Mouse (Mus musculus): Measurements from ENCODE around the gene Mcmbp.

Mcmbp gene

DNA sequence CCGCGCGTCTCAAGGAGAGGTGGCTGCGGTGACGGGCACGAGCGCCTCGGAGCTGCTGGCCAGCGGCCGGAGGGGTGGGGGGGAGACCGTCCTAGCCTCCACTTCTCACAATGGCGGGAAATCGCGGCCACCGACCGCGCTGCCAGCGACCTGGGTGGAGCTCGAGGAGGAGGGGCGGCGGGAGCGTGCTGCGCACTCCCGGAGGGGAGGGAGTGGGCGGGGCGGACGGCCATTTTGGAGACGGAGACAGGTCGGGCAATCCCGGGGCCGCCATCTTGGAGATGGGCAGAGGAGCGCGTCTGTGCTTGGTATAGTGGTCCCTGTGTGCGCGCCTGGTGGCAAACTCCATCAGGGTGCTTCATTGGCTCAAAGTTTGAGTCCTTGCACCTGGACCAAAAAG is at the start of gene Mcmbp:
Gene Mcmbp (minus strand): TSS at position 162 of the 400 bp plus-strand sequence.
- DNase-seq: peak; percentile 94

DNA sequence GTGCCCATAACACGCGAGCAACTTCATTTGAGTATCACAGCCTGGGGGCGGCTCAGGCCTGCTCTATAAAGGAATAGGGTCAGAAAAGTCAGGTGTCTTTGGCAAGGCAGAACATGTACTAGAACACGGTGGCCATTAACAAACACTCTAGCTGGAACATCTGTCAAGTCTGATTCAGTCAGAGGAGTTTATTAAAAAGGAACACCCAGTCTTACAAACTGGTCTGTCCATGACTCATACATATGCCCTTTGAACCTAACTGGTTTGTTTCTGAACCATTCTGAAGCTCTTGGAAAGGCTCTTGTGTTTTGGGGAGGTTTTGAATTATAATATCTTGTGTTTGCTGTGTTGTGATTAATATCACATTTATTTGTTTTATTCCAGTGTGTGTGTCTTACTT is 49.8 kb upstream of the Mcmbp start:
- DNase-seq: no peak

DNA sequence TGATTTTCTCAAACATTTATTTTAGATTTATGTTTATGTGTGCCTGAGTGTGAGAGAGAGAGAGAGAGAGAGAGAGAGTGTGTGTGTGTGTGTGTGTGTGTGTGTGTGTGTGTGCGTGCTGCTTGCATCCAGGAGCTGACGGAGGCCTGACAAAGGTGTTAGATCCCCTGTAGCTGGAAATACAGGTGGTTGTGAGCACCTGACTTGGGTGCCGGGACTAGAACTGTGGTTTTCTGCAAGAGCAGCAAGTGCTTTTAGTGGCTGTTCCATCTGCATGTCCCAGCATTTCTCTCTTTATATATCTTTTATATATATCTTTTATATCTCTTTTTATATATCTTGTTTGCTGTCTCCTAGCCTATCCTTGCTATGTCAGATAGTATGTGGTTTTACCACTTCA is 41.6 kb upstream of the Mcmbp start:
- no peak for DNase-seq

DNA sequence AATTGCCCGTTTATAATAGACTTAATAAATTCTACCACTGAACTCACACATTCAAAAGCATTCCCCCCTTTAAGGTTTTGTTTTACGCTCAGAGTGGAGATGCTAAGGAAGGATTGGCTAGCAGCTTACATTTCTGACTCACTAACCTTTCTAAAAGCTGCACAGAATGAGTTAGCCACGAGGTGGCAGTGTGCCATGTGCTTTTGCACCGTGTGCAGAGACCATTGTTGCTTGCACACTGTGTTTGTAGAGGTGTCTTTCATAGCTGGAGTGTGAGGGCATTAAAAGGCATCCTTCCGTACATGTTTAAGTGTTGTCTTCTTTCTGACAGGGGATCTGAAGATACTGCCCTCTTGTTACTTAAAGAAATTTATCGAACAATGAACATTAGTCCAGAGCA is 39.0 kb upstream of the Mcmbp start:
- DNase-seq: peak; percentile 24

DNA sequence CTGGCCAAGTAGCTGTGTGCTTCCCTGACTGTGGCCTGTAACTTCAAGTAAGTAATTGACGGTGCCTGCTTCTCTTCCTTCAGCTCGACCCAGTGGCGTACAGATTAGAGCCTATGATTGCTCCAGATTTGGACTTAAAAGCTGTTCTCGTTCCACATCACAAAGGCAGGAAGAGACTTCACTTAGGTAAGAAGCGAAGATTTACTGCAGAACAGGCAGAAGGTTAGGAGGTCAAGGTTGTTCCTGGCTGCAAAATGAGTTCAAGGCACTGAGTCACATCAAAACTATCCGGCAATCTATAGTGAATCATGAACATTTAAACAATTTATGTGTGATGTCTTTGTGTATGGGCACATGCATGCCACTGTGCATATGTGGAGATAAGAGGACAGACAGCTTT is 36.9 kb upstream of the Mcmbp start:
- no peak for DNase-seq

DNA sequence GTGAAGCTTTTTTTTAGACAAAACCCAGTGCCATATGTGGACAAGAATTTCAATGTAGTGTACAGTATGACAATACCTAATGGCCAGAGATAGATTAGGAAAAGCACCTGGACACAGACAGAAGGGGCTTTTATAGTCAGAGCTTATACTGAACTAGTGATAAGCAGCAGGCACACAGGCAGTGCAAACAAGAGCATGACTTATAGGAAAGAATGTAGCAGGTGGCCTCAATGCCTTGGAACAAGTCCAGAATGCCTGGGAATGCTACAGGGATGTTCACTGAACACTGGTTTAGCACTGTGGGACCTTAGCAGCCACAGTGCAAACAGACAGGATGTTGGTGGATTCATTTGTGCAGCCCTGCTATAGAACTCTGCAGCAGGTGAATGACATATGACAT is 26.4 kb upstream of the Mcmbp start:
- peak; percentile 37 for DNase-seq

DNA sequence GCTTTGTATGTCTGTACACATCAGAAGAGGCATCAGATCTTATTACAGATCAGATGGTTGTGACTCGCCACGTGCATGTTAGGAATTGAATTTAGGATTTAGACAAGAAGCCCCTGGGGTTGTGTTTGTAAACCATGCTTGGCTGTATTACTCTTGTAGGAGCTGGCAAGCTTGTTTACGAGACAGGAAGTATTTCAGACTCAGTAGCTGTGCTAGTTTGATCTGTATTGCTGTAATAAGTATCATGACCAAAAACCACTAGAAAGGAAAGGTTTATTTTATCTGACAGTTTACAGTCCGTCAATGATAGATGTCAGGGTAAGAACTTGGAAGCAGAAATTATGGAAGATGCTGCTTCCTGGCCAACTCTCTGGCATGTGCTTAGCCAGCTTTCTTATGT is 18.7 kb upstream of the Mcmbp start:
- DNase-seq: no peak

DNA sequence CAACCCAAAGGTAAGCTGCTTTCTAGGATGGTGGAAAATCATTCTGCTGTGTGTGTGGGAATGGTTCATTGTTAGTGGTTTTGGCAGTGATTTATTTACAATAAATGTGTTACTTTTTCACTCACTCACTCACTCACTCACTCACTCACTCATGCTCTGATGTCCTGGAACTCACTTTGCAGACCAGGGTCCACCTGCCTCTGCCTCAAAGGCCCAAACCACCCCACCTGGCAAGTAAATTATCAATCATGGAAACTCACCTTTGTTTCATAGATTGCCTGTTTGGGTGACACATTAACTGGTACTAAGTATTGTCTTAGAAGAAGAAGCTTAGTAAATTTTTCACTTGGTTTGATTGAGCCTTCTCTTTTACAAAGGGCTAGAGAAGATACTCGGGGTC is 15.1 kb upstream of the Mcmbp start:
- no peak for DNase-seq

DNA sequence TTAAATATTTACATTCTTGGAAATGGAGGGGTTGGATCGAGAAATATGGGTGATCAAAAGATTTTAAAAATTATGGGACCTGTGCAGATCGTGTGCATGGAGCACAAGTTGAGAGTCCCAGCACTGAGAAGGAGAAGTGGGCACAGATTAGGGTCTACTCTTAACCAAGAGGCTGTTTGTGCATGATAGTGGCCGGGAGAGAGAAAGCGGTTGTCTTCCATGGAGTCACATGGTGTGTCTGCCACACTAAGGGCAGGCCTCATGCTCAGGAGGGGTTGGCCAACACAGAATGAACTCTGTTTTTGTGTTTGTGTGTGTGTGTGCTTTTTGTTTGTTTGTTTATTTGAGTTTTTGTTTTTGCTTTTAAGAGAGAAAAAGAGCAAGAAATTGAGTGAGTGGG is 11.7 kb upstream of the Mcmbp start:
- no peak for DNase-seq

DNA sequence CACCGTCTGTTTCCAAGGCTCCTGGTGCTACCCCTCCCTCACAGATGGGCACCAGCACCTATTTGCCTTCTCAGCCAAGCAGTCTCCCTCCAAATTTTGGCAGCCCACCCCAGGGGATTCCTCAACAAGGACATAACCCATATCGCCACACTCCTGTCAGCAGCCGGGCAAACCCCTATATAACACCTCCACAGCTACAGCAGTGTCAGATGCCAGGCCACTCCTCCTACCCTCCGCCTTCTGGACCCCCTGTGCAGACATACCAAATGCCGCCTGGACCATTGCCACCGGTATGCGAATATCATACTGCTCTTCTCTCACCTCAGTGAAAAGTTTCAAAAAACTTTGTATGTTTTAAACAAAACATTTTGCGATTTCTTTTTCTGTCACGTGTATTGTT is 10.0 kb upstream of the Mcmbp start:
- peak; percentile 70 for DNase-seq

DNA sequence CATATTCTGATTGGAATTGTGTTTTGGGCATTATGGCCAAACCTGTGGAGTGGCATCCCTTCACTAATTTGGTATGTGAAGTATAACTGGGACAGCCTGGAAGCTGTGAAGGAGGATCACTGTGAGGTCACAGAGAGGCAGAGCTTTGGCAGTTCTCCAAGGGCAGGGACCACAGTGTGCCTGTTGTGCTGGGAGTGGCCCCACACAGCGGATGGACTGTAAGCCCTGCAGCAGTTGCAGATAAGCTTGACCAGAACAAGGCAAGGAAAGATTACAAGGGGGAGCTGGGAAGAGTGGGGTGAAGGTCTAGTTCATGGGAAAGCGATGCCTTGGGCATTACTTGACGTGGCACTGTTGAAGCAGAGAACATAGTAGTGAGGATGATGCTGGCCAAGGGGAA is 8.5 kb upstream of the Mcmbp start:
- no peak for DNase-seq

DNA sequence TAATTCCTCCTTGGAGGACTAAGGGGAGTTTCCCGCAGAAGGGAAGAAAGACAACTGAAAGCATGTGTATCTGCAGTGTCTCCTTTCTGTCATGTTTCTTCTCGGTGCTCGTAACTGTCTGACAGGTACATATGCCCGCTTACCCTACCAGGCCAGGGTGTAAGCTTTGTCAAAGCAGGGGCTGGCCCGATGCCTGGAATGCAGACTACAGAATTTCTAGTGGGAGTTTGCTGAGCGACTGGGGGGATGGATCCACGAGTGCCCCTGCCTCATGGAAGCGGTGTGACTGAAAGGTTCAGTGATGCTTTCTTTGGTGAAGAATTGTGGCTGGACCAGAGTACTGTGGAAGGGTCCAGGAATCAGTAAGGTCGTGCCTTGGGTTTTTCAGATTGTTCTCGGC is 5.9 kb upstream of the Mcmbp start:
- DNase-seq: peak; percentile 46

DNA sequence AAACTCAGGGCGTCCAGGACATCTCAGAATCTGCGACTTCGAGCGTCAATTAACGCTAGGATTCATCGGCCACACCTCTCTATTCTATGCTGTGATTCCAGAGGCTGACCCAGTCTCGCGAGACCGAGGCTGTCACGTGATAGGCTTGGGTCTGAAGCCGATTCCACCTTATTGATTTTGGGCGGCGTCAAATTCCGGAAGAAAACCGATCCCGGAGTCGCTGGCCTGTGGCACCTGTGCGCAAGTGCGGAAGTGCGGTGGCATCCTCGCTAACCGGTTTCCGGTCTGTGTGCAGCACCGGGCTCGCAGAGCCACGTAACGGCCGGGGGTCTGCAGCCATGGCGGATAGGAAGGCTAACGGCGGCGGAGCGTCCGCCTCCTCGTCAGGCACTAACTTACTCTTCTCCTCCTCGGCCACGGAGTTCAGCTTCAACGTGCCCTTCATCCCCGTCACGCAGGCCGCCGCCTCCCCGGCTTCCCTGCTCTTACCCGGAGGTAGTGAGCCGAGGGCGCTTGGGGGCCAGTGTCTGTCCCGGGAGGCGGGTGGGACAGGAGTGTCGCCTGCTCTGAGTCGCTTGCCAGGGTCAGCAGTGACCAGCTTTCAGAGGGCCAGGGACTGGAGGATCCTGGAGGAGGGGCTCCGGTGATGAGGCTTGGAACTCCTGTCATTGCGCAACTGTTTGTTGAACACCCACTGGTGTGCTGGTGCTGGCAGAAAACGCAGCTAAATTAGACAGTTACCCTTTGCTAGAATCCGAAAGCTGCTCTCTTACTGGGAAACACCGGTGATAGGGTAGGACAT is 4.6 kb upstream of the Mcmbp start, which contains the start of gene Sec23ip:
Gene Sec23ip (plus strand): TSS at position 260 of the 802 bp plus-strand sequence.
- peak; percentile 99 for DNase-seq

DNA sequence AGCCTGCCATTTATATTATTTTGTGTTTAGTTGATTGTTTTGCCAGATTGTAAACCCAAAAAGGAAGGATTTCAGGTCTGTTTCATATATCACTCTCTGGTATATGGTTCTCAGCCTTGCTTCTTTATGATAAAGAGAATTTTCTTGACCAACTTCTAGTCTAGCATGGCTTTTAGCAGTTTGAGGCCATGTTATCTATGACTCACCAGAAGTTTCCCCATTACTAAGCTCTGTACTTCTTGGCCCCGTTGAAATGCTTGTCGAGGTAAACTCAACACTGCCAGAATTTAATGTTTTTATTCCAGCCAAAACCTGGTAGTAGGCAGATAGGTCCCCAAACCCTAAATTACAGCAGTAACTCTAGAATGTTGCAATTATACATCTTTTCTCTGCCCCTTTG is 3.6 kb upstream of the Mcmbp start:
- peak; percentile 47 for DNase-seq

DNA sequence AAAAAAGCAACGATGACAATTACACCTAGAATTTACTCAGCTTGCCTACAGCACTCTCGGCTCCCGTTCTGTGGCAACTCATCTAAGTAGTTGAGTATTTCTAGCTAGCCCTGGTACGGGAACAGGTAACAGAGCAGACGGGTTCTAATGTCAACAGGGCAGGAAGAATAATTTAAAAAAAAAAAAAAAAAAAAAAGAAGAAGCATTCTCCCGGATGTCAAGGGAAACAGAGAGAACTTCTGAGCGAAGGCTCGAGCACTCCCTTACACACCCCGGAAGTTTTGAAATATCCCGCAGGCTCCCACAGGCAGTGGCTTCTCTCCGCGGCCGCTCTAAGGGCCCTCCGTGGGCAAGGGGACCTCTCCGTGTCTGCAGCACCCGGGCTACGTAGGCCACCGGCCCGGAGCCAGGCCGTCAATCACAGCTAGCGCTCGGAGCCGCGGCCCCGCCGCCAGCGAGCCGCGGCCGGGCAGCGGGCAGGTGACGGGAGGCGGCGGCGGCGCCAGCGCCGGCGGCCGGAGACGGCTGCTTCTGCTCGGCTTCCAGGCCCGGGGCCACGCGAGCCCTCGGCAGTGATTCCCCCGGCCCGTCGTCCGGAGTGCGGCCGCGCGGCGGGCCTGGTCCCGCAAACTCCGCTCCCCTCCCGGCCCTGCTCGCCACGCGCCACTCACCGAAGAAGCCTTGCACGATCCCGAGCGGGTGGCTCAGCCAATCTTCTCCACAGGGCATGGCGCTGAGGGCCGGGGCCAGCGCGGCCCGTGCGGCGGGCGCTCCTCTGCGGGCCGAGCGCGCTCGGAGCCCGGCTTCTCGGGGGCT is 625 bp downstream of the Mcmbp start:
- DNase-seq: peak; percentile 42

DNA sequence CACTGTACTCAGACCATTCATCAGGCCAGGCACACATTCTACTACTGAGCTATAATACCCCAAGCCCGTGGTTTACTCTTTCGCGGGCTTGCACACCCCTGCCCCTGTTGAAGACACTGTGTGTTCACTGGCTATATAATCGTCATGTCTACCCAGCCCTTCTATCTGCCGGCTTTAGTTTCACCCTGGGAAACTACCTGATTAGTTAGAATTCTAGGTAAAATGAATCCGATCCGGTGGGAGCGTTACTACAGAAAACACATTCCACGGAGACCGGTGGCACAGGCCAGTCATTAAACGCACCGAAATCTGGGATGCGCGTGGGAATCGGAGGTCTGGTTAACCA is 1.2 kb downstream of the Mcmbp start:
- no peak for DNase-seq

DNA sequence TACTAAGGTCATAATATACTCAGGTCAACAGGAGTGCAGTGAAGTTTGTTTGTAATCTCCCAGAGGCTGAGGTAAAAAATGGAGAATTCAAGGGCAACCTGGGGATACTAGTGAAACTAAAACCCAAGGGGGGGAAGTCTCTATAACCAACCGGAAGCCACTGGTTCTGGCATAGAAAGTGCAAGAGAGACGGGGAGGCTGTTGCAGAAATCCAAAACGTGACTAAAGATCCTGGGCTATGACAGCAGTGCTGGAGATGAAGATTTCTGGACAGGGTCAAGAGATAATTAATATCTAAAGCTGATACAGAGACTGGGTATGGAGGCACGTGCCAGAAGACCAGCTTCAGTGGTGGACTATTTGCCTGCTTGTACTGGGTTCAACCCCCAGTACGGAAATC is 2.3 kb downstream of the Mcmbp start:
- DNase-seq: no peak

DNA sequence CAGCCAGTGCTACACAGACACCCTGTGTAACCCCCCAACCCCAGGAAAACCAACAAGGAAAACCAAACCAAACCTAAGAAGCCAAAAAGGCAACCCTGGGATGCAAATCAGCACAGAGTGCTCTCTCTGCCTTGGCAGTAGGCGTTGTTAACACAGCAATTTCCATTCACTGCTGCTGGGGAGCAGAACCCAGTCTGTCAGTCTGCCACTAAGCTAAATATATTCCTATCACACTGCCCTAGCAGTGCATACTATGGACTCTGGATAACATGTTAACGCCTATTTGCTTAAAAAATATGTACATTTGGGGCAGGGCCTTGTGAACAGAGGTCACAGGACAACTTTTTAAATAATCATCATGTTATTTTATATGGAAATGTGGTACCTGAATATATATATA is 8.7 kb downstream of the Mcmbp start:
- no peak for DNase-seq

DNA sequence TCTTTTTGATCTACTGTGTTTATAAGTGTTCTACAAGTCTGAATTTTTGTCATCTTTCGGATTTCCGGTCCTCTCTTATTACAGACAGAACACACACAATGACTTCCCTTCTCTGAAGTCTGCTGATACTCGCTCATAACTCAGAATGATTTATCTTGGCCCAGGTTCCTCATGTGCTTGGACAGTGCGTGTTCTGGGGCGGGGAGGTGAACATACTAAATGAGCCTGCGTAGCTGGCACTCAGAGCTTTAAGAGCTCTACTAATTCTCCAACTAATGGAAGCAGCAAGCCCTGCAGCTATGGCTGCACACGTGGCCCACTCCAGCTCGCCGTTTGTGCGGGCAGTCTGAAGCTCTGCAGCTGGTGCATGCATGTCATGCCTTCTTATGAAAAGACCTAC is 11.6 kb downstream of the Mcmbp start:
- no peak for DNase-seq

DNA sequence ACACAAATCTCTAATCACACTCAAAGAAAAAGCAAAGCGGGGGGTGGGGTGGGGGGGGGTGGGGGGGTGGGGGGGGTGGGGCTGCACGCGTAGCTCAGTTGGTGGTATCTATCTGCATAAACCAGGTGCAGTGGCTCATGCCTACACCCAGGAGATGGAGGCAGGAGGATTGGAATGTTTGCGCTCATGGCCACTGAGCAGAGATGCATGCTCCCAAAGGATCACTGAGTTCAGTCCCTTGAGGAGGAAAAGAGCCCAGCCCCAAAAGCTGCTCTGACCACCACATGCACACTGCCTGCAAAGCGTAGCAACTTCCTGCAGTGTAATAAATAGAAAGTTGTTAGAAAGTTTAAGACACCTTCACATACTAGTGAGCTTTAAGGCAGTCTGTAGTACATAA is 12.6 kb downstream of the Mcmbp start:
- no peak for DNase-seq

DNA sequence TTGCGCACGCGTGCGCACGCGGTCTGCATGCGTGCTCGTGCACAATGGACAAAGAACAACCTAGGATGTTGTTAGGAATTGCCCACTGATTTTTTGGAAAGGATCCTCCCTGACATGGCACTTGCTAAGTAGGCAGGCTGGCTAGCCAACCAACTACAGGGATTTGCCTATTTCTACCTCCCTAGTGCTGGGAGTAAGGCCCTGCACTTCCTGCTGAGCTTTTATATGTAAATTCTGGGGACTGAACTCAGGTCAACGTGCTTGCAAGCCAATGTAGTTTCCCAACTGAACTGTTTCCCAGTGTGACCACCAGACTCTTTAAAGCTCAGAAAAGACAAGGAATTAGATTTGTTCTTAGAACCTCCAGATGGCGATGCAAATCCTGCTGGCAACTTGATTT is 13.3 kb downstream of the Mcmbp start:
- no peak for DNase-seq

DNA sequence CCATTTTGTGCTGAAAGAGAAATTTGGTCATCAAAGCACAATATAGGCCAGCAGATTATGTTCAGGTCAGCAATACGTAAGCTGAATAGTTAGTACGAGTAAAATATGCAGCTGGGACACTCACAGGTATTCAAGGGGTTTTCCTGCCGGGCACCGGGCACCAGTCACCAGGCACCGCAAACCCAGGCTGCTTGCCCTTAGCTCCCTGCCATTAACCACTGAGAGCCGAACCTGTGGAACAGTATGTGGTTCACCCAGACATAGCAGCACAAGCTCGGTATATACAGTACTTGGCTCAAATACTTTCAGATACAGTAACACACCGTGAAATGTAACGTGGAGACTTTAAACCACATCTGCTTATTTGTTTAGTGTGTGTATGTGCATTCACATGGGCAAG is 15.1 kb downstream of the Mcmbp start:
- DNase-seq: no peak

DNA sequence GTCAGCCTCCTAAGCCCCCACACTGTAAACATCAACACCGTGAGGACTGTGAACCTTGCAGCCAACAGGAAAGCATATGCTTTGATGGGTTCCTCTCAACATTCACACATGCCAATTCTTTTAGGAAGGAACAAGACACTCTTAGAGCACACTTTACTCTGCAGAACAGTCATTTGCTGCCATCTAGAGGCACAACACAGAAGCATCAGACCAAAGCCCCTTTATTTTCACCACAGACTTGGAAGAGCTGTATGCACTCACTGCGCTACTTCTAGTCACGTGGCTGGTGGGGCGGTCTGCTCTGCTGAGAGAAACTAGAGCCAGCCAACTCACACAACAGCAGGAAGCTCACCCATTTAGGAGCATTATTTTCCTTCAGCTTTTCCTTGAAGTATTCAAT is 15.5 kb downstream of the Mcmbp start:
- peak; percentile 81 for DNase-seq

DNA sequence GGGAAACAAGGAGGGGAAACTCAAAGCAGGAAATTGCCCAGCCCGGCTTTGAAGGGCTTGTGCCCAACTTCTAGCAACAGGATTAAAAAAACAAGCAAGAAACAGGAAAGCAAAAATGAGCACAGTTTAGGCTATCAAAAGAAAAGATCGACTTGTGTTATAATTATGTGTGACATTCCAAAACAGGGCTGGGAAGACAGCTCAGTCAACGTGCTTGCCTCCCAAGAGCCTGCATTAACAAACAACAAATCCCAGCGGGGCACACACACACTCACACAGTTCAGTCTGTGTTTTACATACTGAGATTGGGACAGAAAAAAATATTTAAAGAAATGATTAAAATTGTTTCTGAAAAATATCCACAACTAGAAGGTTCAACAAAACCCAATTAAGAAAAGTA is 22.3 kb downstream of the Mcmbp start:
- no peak for DNase-seq

DNA sequence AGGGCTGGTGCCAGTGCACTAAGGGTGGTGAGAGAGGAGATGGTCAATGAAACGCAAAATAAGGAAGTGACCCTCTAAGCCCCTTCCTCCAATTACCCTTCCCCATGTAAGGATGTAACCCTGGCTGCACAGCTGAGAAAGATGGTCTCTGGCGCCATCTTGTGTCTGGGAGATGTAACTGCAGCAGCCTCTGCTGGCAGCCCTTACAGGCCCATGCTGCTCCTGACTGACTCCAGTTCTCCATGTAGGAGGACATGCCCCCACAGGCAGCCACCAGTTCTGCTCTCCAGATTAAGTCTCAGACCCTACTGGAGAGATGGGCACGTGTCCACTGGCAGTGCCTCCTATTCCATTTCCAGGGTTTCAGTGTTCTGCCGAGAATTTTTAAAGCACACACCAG is 34.6 kb downstream of the Mcmbp start:
- peak; percentile 78 for DNase-seq

Data from cerebellum, adult 9-10 months (tissue).